Mouse (Mus musculus) hindbrain, embryonic 11.5 days (tissue): Measurements from ENCODE around the gene Dennd1a. TPM values are rescaled to one million over a fixed set of nuclear protein-coding genes. Genes with fewer than 3 reads are reported as not detected.

Experiments
- ATAC-seq: fragments of 200-750 bp; cut with Nextera tagmentation; 2 replicates; pipeline ENCODE4 v1.8.0; 2017; ENCODE audit warnings: mild to moderate bottlenecking, moderate TSS enrichment, moderate library complexity; ENCODE audit not compliant: low FRiP score
- DNase-seq: peaks from one replicate; pipeline ENCODE4 v3.0.0-alpha.2; 2015; ENCODE audit warnings: low spot score
- H3K27ac ChIP-seq: fragments of 300-500 bp; sonication (generic); 2 replicates; pipeline ENCODE4 v1.5.1; 2014; ENCODE audit warnings: mild to moderate bottlenecking, low read depth, low read length
- H3K27me3 ChIP-seq: fragments of 300-500 bp; sonication (generic); 2 replicates; pipeline ENCODE4 v1.6.1; 2014; ENCODE audit warnings: mild to moderate bottlenecking, low read length, moderate library complexity, mixed read lengths; ENCODE audit not compliant: control insufficient read depth, insufficient read depth
- H3K36me3 ChIP-seq: fragments of 300-500 bp; sonication (generic); 2 replicates; pipeline ENCODE4 v1.6.1; 2014; ENCODE audit warnings: mild to moderate bottlenecking, low read length, moderate library complexity, mixed read lengths; ENCODE audit not compliant: control insufficient read depth, insufficient read depth
- H3K4me1 ChIP-seq: fragments of 300-500 bp; sonication (generic); replicated peaks from 2 replicates; pipeline ENCODE4 v1.6.1; 2014; ENCODE audit warnings: low read length, mixed read lengths; ENCODE audit not compliant: control insufficient read depth, insufficient read depth
- H3K4me2 ChIP-seq: fragments of 300-500 bp; sonication (generic); replicated peaks from 2 replicates; pipeline ENCODE4 v1.6.1; 2014; ENCODE audit warnings: mild to moderate bottlenecking, low read depth, low read length
- H3K4me3 ChIP-seq: fragments of 300-500 bp; sonication (generic); 2 replicates; pipeline ENCODE4 v1.5.1; 2014; ENCODE audit warnings: low read depth, low read length
- H3K9ac ChIP-seq: fragments of 300-500 bp; sonication (generic); 2 replicates; pipeline ENCODE4 v1.6.1; 2014; ENCODE audit warnings: low read depth, low read length
- H3K9me3 ChIP-seq: fragments of 300-500 bp; sonication (generic); 2 replicates; pipeline ENCODE4 v1.6.1; 2016; ENCODE audit warnings: low read length; ENCODE audit not compliant: control insufficient read depth
- WGBS: fragments of 180-500 bp; shearing (Covaris S2); extraction: QIAGEN DNeasy Blood & Tissue Kit; methylation state at CpG from one replicate; pipeline ENCODE4 v1.1.7; 2014; 5-methylcytosine and 5-hydroxymethylcytosine counted together
- polyA plus RNA-seq: library from polyadenylated mRNA; unstranded; fragments of >200 nt; fragmentation: Nextera tagmentation; extraction: Ambion mirVana; gene quantifications from 2 replicates; pipeline ENCODE4 v1.2.1, GENCODE M21; 2014

Gene Dennd1a
- polyA plus RNA-seq, 1 experiment from 2014 or later = 11.3 TPM

DNA sequence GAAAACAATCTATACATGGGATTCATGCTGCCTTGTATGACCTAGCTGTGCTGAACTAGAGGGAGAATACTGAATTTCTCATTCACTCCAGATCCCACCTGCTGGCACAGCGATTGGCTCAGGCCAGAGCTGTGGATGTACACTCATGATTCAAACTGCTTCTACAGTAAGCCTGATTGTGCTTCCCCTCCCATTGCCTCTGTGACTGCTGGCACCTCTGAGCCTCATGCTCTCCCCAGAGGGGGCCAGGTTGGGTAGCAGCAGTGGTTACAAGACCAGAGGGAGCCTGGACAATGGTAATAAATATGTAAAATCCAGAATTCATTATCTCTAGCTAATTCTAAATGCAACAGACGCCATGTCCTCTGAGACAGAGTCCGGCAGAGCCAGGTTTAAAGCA lies 404.0 kb downstream of the Dennd1a start:
- H3K9ac ChIP-seq = no peak overlapping the region
- no peaks in the 10 kb centered on the region for H3K36me3 ChIP-seq
- peak; percentile 59 for ATAC-seq
- WGBS = 62% methylated on average over 3 of the region's 3 CpGs
- no peak overlapping the region for H3K4me3 ChIP-seq
- H3K27ac ChIP-seq = no peak overlapping the region
- no peaks in the 10 kb centered on the region for H3K9me3 ChIP-seq
- H3K4me2 ChIP-seq = no peak overlapping the region
- no peak for DNase-seq
- no peaks in the 10 kb centered on the region for H3K27me3 ChIP-seq
- 0 out of 2 replicates have a peak, but pooled peaks cover 2% of the 10 kb centered on the region for H3K4me1 ChIP-seq

GRCm38 (mm10) chr2:37881262-37881913 lies 405.8 kb downstream of the Dennd1a start:
- H3K27ac ChIP-seq = no peak overlapping the region
- 0 out of 2 replicates have a peak, but pooled peaks cover 2% of the 10 kb centered on the region for H3K4me1 ChIP-seq
- no peaks in the 10 kb centered on the region for H3K27me3 ChIP-seq
- ATAC-seq (no peak), DNase-seq (no peak)
- no peak overlapping the region for H3K4me3 ChIP-seq
- no peak overlapping the region for H3K4me2 ChIP-seq
- no peaks in the 10 kb centered on the region for H3K36me3 ChIP-seq
- H3K9me3 ChIP-seq = no peaks in the 10 kb centered on the region
- H3K9ac ChIP-seq = no peak overlapping the region
- 70% methylated on average over 5 of the region's 5 CpGs for WGBS

- no peaks in the 10 kb centered on the region for H3K36me3 ChIP-seq
- ATAC-seq (0 out of 2 replicates have a peak, but pooled peaks have one; percentile 53), DNase-seq (no peak)
- no peak overlapping the region for H3K27ac ChIP-seq
- 57% methylated on average over 4 of the region's 4 CpGs for WGBS
- no peaks in the 10 kb centered on the region for H3K9me3 ChIP-seq
- no peaks in the 10 kb centered on the region for H3K27me3 ChIP-seq
- no peak overlapping the region for H3K9ac ChIP-seq
- no peak overlapping the region for H3K4me3 ChIP-seq
- no peak overlapping the region for H3K4me2 ChIP-seq
- 0 out of 2 replicates have a peak, but pooled peaks cover 2% of the 10 kb centered on the region for H3K4me1 ChIP-seq
Observed at GRCm38 (mm10) chr2:37879697-37880096, 407.5 kb downstream of the Dennd1a start.

DNA sequence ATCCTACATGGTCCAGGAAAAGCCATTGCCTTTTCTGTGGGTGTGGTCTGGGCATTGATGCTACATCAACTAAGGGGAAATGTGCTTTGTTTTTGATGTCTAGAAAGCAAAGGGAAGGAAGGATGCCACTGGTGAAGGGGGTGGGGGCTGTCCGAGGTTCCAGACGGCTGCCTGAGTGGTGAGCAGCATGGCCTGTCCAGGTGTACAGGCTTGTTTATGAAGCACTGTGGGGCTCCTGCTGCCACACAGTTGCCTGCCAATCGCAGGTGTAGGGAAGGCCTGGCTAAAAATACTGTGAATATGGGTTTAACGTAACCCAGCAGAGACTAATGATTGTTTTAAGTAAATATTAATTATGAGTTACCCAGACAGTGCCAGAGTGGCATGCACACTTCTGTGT lies 414.4 kb downstream of the Dennd1a start:
- WGBS = 84% methylated on average over 4 of the region's 4 CpGs
- no peak for ATAC-seq
- 0 out of 2 replicates have a peak, but pooled peaks cover 2% of the 10 kb centered on the region for H3K4me1 ChIP-seq

GRCm38 (mm10) chr2:37869628-37870027 lies 417.6 kb downstream of the Dennd1a start:
- ATAC-seq = no peak
- H3K9ac ChIP-seq = no peak overlapping the region
- 47% methylated on average over 6 of the region's 6 CpGs for WGBS
- no peak overlapping the region for H3K4me2 ChIP-seq
- 0 out of 2 replicates have a peak, but pooled peaks cover 2% of the 10 kb centered on the region for H3K4me1 ChIP-seq
- H3K27ac ChIP-seq = no peak overlapping the region
- DNase-seq = no peak
- H3K27me3 ChIP-seq = no peaks in the 10 kb centered on the region
- no peaks in the 10 kb centered on the region for H3K9me3 ChIP-seq
- no peak overlapping the region for H3K4me3 ChIP-seq
- no peaks in the 10 kb centered on the region for H3K36me3 ChIP-seq

More for the DNA sequence above, 414.4 kb downstream of the Dennd1a start:
- no peak for DNase-seq
- no peaks in the 10 kb centered on the region for H3K9me3 ChIP-seq
- H3K4me2 ChIP-seq = no peak overlapping the region
- no peaks in the 10 kb centered on the region for H3K36me3 ChIP-seq
- no peak overlapping the region for H3K27ac ChIP-seq
- H3K4me3 ChIP-seq = no peak overlapping the region
- H3K9ac ChIP-seq = no peak overlapping the region
- H3K27me3 ChIP-seq = no peaks in the 10 kb centered on the region

GRCm38 (mm10) chr2:37867387-37867786 lies 419.8 kb downstream of the Dennd1a start:
- Histone ChIP-seq H3K4me1 (0 out of 2 replicates have a peak, but pooled peaks cover 2% of the 10 kb centered on the region), H3K4me3 (no peak overlapping the region), H3K9me3 (no peaks in the 10 kb centered on the region), H3K9ac (no peak overlapping the region), H3K4me2 (no peak overlapping the region), H3K27me3 (no peaks in the 10 kb centered on the region), H3K27ac (no peak overlapping the region), H3K36me3 (no peaks in the 10 kb centered on the region)
- WGBS = 78% methylated on average over 5 of the region's 5 CpGs
- DNase-seq (no peak), ATAC-seq (no peak)

GRCm38 (mm10) chr2:37857472-37857871 lies 429.7 kb downstream of the Dennd1a start:
- no peak overlapping the region for H3K27ac ChIP-seq
- ATAC-seq (no peak), DNase-seq (no peak)
- H3K27me3 ChIP-seq = no peaks in the 10 kb centered on the region
- no peak overlapping the region for H3K4me3 ChIP-seq
- H3K9me3 ChIP-seq = no peaks in the 10 kb centered on the region
- H3K4me1 ChIP-seq = no peaks in the 10 kb centered on the region
- 96% methylated on average over 1 of the region's 1 CpGs for WGBS
- H3K9ac ChIP-seq = no peak overlapping the region
- H3K4me2 ChIP-seq = no peak overlapping the region
- H3K36me3 ChIP-seq = no peaks in the 10 kb centered on the region

- H3K4me1 ChIP-seq = no peaks in the 10 kb centered on the region
- no peaks in the 10 kb centered on the region for H3K36me3 ChIP-seq
- no peak overlapping the region for H3K9ac ChIP-seq
- no peak overlapping the region for H3K4me3 ChIP-seq
- H3K9me3 ChIP-seq = no peaks in the 10 kb centered on the region
- ATAC-seq (no peak), DNase-seq (no peak)
- H3K27ac ChIP-seq = no peak overlapping the region
- H3K27me3 ChIP-seq = no peaks in the 10 kb centered on the region
- 79% methylated on average over 3 of the region's 3 CpGs for WGBS
- H3K4me2 ChIP-seq = no peak overlapping the region
Observed at GRCm38 (mm10) chr2:37856955-37857354, 430.2 kb downstream of the Dennd1a start.

- no peak overlapping the region for H3K27ac ChIP-seq
- ATAC-seq = no peak
- WGBS = 82% methylated on average over 2 of the region's 2 CpGs
Observed at GRCm38 (mm10) chr2:37855226-37855625, 432.0 kb downstream of the Dennd1a start.

More at GRCm38 (mm10) chr2:37855226-37855625, 432.0 kb downstream of the Dennd1a start:
- DNase-seq = no peak
- no peaks in the 10 kb centered on the region for H3K27me3 ChIP-seq
- H3K4me3 ChIP-seq = no peak overlapping the region
- no peaks in the 10 kb centered on the region for H3K36me3 ChIP-seq
- no peaks in the 10 kb centered on the region for H3K9me3 ChIP-seq
- H3K4me2 ChIP-seq = no peak overlapping the region
- no peaks in the 10 kb centered on the region for H3K4me1 ChIP-seq
- H3K9ac ChIP-seq = no peak overlapping the region
